Mouse (Mus musculus) liver, embryonic 14.5 days (tissue): Measurements from ENCODE around the gene Anp32a. TPM values are rescaled to one million over a fixed set of nuclear protein-coding genes. Genes with fewer than 3 reads are reported as not detected.

Experiments
- ATAC-seq: fragments of 200-750 bp; cut with Nextera tagmentation; 2 replicates; pipeline ENCODE4 v1.8.0; 2017; ENCODE audit warnings: moderate number of reproducible peaks, mild to moderate bottlenecking, moderate library complexity; ENCODE audit not compliant: insufficient read depth
- DNase-seq, 3 experiments: peaks; one replicate each; pipeline ENCODE4 v3.0.0-alpha.2; 2012 to 2013; ENCODE audit warnings: low read depth in 3 of 3, low spot score in 3 of 3
- H3K27ac ChIP-seq: fragments of 300-500 bp; sonication (generic); 2 replicates; pipeline ENCODE4 v1.5.1; 2014; ENCODE audit warnings: moderate library complexity, mild to moderate bottlenecking, control low read depth, inconsistent platforms
- H3K27me3 ChIP-seq: fragments of 300-500 bp; sonication (generic); 2 replicates; pipeline ENCODE4 v1.6.1; 2014; ENCODE audit warnings: mild to moderate bottlenecking, low read length, moderate library complexity; ENCODE audit not compliant: control insufficient read depth, insufficient read depth
- H3K36me3 ChIP-seq: fragments of 300-500 bp; sonication (generic); replicated peaks from 2 replicates; pipeline ENCODE4 v1.6.1; 2014; ENCODE audit warnings: low read depth; ENCODE audit not compliant: control insufficient read depth, insufficient read depth
- H3K4me1 ChIP-seq, 2 experiments: fragments of 200-500 bp in 1 of 2; fragments of 300-500 bp in 1 of 2; sonication (generic) in 1 of 2; replicated peaks; 2 replicates each; pipeline ENCODE4 v1.6.1; 2012 to 2014; ENCODE audit warnings: antibody characterized with exemption in 1 of 2, inconsistent platforms in 1 of 2, low read length in 1 of 2; ENCODE audit not compliant: control insufficient read depth in 2 of 2, insufficient read depth in 2 of 2
- H3K4me2 ChIP-seq: fragments of 300-500 bp; sonication (generic); 2 replicates; pipeline ENCODE4 v1.6.1; 2014; ENCODE audit warnings: low read depth, mild to moderate bottlenecking, control low read depth, moderate library complexity
- H3K4me3 ChIP-seq, 2 experiments: fragments of 200-500 bp in 1 of 2; fragments of 300-500 bp in 1 of 2; sonication (generic) in 1 of 2; 2 replicates each; pipeline ENCODE4 v1.5.1; 2012 to 2014; ENCODE audit warnings: low read depth in 2 of 2, low read length in 2 of 2, mild to moderate bottlenecking in 2 of 2, control low read depth in 1 of 2, inconsistent platforms in 1 of 2, moderate library complexity in 1 of 2; ENCODE audit not compliant: insufficient read depth in 1 of 2
- H3K9ac ChIP-seq: fragments of 300-500 bp; sonication (generic); replicated peaks from 2 replicates; pipeline ENCODE4 v1.6.1; 2014; ENCODE audit warnings: mild to moderate bottlenecking, control low read depth, moderate library complexity
- H3K9me3 ChIP-seq: fragments of 300-500 bp; sonication (generic); 2 replicates; pipeline ENCODE4 v1.6.1; 2016; ENCODE audit warnings: low read length, mixed read lengths; ENCODE audit not compliant: control insufficient read depth
- CTCF ChIP-seq: IDR thresholded peaks from 2 replicates; pipeline ENCODE4 v1.5.1; 2016; ENCODE audit warnings: antibody characterized with exemption, low read depth, control low read depth
- EP300 ChIP-seq: IDR thresholded peaks from 2 replicates; pipeline ENCODE4 v1.6.1; 2016; ENCODE audit warnings: antibody characterized with exemption, low read depth
- WGBS: fragments of 180-500 bp; shearing (Covaris S2); extraction: QIAGEN DNeasy Blood & Tissue Kit; methylation state at CpG from one replicate; pipeline ENCODE4 v1.1.7; 2014; ENCODE audit not compliant: insufficient replicate concordance; 5-methylcytosine and 5-hydroxymethylcytosine counted together
- polyA plus RNA-seq, 2 experiments: library from polyadenylated mRNA; depleted of rRNA in 1 of 2; stranded (reverse) in 1 of 2; unstranded in 1 of 2; fragments of >200 nt; fragmentation: Nextera tagmentation in 1 of 2; extraction: Ambion mirVana in 1 of 2; gene quantifications; 2 replicates each; pipeline versions ENCODE4 v1.2.1 to v1.2.3; 2012 to 2014

The Anp32a gene
- polyA plus RNA-seq, 2 experiments = 54.7 to 240 TPM

- TF ChIP-seq EP300 = peak; percentile 72
- TF ChIP-seq CTCF = no peak
- no peaks in the 10 kb centered on the region; the same call in 1 of the 2 replicates for H3K36me3 ChIP-seq
- no peaks in the 10 kb centered on the region for H3K27me3 ChIP-seq
- ATAC-seq (peak; percentile 83), DNase-seq (peak; percentile 41 to 47 (median 46))
- no peaks in the 10 kb centered on the region for H3K9me3 ChIP-seq
- H3K4me3 ChIP-seq = no peak overlapping the region
- no peak overlapping the region for H3K4me2 ChIP-seq
- no peak overlapping the region for H3K9ac ChIP-seq
- 17% methylated on average over 6 of the region's 6 CpGs for WGBS
- H3K27ac ChIP-seq = no peak overlapping the region
- H3K4me1 ChIP-seq = peaks cover 13 to 25% of the 10 kb centered on the region in 2 experiments
Measured at GRCm38 (mm10) chr9:62385062-62385461, 44.0 kb downstream of the Anp32a start.

- DNase-seq = no peak
- 63% methylated on average over 4 of the region's 4 CpGs for WGBS
- Histone ChIP-seq H3K4me3 (no peak overlapping the region), H3K4me1 (peaks cover 13 to 22% of the 10 kb centered on the region in 2 experiments), H3K27ac (no peak overlapping the region), H3K4me2 (no peak overlapping the region), H3K27me3 (no peaks in the 10 kb centered on the region), H3K9ac (no peak overlapping the region), H3K9me3 (no peaks in the 10 kb centered on the region), H3K36me3 (no peaks in the 10 kb centered on the region)
- ATAC-seq = no peak
- no peak for TF ChIP-seq CTCF
- TF ChIP-seq EP300 = no peak
Measured at GRCm38 (mm10) chr9:62385727-62386518, 44.8 kb downstream of the Anp32a start.

- TF ChIP-seq EP300 = no peak
- TF ChIP-seq CTCF = no peak
- Histone ChIP-seq H3K9ac (no peak overlapping the region), H3K27ac (no peak overlapping the region), H3K36me3 (no peaks in the 10 kb centered on the region), H3K4me3 (no peak overlapping the region), H3K9me3 (no peaks in the 10 kb centered on the region), H3K27me3 (no peaks in the 10 kb centered on the region), H3K4me2 (no peak overlapping the region), H3K4me1 (peaks cover 10 to 15% of the 10 kb centered on the region in 2 experiments)
- WGBS = 45% methylated on average over 9 of the region's 9 CpGs
- ATAC-seq = no peak
- no peak for DNase-seq
Measured at GRCm38 (mm10) chr9:62389735-62390134, 48.6 kb downstream of the Anp32a start.

GRCm38 (mm10) chr9:62393531-62393930 is 52.4 kb downstream of the Anp32a start:
- ATAC-seq (no peak), DNase-seq (no peak)
- WGBS = 24% methylated on average over 2 of the region's 2 CpGs
- H3K27ac ChIP-seq = no peak overlapping the region
- H3K4me3 ChIP-seq = no peak overlapping the region
- no peaks in the 10 kb centered on the region for H3K36me3 ChIP-seq
- no peak overlapping the region for H3K9ac ChIP-seq
- no peaks in the 10 kb centered on the region for H3K27me3 ChIP-seq
- H3K4me2 ChIP-seq = no peak overlapping the region
- TF ChIP-seq EP300 = no peak
- no peak for TF ChIP-seq CTCF
- no peaks in the 10 kb centered on the region for H3K4me1 ChIP-seq
- H3K9me3 ChIP-seq = no peaks in the 10 kb centered on the region

- Histone ChIP-seq H3K4me1 (no peaks in the 10 kb centered on the region), H3K27me3 (no peaks in the 10 kb centered on the region), H3K9ac (no peak overlapping the region), H3K9me3 (no peaks in the 10 kb centered on the region), H3K36me3 (no peaks in the 10 kb centered on the region), H3K27ac (no peak overlapping the region), H3K4me3 (no peak overlapping the region), H3K4me2 (no peak overlapping the region)
- no peak for DNase-seq
- no peak for TF ChIP-seq EP300
- TF ChIP-seq CTCF = no peak
- no peak for ATAC-seq
- 65% methylated on average over 2 of the region's 2 CpGs for WGBS
Measured at GRCm38 (mm10) chr9:62394163-62394562, 53.1 kb downstream of the Anp32a start.
